Mouse (Mus musculus): ENCODE data around the gene Safb2. TPM values are rescaled to one million over a fixed set of nuclear protein-coding genes. Genes with fewer than 3 reads are reported as not detected.

Safb2 gene
- total RNA-seq, 2 experiments from 2014 or later: 54.5 to 78.1 TPM

DNA sequence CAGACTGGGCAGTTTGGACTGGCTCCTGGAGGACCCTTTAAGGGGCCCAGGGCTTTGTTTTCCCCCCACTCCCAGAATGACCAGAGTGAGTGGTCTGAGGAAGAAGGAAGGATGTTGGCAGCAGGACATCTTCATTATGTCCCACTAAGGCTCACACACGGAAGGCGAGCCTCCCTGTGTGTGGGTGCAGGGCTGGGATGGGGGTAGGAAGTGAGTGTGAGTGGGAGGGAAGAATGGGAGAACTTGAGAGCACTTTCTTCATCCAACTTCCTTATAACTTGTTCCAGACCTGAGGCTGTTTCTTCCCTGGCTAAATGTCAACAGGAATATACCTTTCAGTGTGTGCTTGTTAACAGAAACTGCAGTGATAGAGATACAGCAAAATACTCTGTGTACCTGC is 26.9 kb upstream of the Safb2 start:
- ATAC-seq (ENCODE audit: poor library complexity, severe bottlenecking): no peak

DNA sequence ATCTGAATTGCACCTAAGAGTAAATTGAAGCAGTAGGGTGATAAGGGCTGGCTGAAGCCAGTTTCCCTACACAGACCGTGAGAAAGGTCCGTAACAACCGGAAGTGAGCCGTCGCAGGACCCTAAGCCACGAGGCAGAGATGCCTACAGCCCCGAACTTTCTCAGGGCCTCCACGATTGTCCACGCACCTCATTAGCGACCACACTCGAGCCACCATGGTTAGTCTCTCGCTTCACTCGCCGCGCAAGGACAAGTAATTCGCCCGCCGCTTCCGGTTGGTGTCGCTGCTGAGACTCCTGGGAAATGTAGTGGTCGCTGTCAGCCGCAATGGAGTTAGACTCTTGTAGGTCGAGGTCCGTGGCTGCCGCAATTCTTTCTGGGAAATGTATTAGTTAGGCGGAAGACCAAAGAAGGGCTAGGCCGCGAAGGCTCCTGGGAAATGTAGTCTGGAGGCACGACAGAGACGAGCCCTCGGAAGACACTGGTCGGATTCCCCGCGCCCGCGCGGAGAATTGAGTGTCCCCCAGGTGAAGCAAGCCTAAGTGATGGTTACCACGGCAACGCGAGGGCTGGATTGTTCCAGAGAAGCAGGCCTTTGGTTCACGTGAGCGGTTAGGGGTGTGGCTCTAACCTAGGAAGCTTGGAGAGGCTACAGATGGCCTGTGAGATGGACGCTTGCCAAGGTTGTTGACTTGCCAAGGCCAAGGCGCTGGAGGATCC is 25.2 kb upstream of the Safb2 start, which contains the start of gene 2410015M20Rik:
Gene 2410015M20Rik (minus strand): TSS at position 320 of the 720 bp plus-strand sequence.
- peak; percentile 85 for ATAC-seq (ENCODE audit: poor library complexity, severe bottlenecking)

DNA sequence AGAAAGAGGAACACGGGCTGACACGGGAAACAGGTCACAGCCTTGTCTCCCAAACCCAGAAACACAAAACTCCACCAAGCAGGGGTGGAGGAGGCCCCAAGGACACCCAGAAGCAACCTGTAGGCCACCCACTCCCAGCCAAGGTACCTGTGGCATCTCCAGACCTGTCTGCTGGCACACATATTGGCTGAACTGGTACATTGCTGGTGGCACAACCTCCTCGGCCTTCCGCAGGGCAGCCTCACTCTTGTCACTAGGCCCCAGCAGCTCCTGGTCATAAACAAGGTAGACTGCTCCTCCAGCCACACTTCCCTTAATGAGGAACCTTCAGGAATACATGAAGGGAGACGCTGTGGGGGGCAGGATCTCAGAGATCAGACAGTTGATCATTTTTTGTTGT is 24.3 kb upstream of the Safb2 start:
- no peak for ATAC-seq (ENCODE audit: poor library complexity, severe bottlenecking)

DNA sequence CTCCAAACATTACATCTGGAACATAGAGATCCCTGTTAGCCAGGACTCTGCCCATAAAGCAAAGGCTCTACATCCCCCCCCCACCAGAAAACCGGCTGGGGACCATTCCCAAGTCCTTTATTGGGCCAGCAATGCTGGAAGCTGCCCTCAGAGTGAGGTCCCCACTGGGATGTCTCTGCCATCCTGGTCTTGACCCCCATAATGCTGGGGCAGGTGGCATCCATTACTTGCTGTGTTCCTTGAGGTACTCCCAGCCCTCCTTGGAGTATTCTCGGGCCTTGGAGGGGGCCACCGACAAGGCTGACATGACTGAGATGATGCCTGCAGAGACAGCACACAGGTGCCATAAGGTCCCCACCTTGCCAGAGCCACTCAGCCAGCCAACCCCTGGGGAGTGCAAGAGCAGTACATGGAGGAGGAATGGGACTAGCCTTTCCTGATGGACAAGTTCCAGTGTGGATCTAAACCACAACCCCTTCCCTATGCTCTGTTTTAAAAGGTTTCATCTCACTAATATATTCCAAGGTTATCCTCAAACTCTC is 23.2 kb upstream of the Safb2 start:
- no peak for ATAC-seq (ENCODE audit: poor library complexity, severe bottlenecking)

DNA sequence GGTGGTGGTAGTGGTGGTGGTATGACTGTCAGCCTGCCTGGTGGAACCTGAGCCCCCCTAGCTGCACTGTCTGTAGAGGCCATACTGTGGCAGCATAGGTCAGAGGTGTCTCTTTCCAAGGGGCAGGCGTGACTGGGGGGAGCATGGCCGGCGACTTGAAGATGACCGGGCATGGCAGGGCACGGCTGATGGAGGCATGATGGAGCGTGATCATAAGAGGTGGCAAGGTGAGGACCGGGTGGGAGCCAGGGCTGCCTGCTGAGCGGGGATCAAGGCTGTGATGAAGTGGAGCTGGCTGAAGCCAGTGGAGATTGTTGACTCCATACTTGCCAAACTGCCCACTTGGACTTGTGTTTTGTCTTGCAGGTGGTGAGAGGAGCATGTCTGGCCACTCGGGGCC is 21.0 kb upstream of the Safb2 start:
- ATAC-seq (ENCODE audit: poor library complexity, severe bottlenecking): no peak

DNA sequence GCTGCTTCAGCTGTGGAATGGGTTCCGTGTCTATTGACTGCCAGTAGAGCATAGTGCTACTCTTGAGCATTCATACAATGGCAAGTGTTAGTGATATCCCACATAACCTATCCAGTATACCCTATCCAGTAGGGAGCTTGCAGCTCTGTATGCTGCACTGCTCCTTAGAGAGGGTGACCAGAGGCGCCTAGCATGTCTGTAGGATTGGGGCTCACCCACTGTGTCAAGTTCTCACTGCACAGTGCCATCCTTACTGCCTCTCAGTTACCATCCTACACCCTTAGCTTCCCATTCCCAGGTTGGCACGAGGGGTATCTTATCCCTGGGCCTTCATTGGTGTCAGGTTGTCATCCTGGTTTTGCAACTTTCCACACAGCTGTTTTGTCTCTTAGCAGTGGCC is 20.0 kb upstream of the Safb2 start:
- no peak for ATAC-seq (ENCODE audit: poor library complexity, severe bottlenecking)

DNA sequence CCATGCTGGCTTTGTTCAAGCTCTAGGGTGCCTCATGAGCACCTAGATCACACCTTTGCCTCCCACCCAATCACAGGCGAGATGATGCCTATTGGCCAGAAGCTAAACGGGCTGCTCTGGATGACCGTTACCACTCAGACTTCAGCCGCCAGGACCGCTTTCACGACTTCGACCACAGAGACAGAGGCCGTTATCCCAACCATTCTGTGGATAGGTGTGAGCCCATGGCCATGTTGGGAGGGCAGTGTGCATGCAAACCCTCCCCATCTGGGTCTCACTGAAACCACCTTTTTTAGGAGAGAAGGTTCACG is 19.6 kb upstream of the Safb2 start:
- no peak for ATAC-seq (ENCODE audit: poor library complexity, severe bottlenecking)

DNA sequence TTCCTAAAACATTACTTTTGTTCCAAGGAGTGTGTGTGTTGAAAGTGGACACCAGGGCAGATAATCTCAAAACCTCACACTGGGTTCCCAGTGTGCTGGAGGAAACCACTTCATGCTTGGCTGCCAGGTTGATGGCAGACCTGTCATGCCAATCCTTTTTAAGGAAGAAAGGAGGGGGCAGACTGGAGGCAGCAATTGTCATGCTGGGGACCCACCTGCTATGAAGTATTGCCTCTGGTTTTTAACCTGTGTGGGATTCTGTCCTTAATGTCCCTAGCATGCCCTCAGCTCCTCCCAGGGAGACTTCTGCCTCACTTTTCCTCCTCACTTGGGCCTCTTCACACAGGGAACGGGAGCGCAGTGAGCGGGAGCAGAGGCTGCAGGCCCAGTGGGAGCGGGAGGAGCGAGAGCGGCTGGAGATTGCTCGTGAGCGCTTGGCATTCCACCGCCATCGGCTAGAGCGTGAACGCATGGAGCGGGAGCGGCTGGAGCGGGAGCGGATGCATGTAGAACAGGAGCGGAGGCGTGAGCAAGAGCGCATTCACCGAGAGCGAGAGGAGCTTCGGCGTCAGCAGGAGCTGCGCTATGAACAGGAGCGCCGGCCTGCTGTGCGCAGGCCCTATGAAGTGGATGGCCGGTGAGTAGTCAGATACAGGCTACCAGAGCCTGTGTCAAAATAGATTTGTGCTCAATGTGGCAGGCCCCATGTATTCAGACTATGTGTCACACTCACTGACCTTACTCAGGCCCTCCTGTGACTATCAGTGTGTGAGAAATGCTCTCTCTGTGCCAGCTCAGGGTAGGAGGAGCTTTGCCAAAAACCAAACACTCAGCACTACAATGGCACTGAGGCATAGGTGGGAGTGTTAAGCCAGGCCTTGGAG is 19.0 kb upstream of the Safb2 start:
- no peak for ATAC-seq (ENCODE audit: poor library complexity, severe bottlenecking)

DNA sequence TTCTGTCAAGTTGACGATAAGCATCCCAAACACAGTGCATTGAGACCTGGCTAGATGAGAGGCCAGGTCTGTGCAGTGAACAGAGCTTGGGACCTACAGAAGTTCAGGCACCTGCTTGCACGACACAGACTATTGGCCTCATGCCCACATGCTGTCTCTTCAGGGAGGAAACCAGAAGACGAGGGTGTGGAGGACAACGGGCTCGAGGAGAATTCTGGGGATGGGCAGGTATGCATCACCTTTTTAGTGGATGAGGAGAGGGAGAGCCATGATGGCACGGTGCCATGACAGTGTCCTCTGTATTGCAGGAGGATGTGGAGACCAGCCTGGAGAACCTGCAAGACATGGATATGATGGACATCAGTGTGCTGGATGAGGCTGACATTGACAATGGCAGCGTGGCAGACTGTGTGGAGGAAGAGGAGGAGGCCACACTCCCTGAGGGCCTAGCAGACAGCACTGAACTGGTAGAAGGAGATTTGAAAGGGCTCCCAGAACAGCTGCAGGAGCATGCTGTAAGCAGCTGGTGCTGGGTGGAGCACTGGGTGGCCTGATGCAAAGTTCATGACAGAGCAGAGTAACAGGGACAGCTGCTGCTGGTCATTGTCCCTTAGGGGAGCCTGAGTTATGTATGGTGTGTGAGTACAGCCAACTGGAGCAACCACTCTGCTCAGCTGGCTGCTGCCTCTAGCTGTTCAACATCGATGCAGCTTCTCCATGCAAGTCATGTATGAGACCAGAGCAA is 9.3 kb upstream of the Safb2 start:
- no peak for ATAC-seq (ENCODE audit: poor library complexity, severe bottlenecking)

DNA sequence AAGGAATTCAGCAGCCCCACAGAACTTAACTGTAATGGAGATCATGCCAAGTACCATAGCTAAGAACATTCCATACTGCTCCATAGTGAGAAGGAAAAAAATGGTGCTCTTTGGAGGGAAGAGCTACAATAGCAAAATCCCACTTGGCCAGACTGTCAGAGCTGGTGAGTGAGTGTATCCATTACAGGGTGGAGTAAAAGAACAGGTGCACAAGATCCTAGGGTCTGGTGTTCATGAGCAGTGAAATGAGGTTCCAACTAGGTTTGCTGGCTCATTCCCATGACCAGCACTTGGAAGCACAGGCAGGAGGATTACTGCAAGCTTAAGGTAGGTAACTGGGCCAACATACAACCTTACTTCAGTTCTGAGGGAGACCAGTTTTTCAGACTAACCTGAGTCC is 8.2 kb upstream of the Safb2 start:
- ATAC-seq (ENCODE audit: poor library complexity, severe bottlenecking): no peak

DNA sequence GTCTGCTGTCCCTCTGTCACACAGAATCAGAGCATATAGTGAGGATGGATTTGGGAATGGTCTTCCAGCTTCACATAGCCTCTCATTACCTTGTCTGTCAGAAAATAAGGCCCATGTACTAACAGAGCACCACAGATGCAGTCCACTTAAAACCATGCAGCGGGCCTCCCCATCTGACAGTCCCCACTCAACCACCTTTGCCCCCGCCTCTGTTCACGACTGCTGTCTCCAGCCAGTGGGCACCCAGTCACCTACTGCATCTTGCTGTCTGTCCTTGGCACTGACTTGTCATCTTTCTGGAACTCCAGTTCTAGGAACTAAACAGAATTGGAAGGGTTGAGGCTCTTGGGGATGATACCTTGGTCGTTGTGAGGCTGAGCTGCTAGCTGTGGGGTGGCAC is 4.5 kb upstream of the Safb2 start:
- ATAC-seq (ENCODE audit: poor library complexity, severe bottlenecking): no peak

DNA sequence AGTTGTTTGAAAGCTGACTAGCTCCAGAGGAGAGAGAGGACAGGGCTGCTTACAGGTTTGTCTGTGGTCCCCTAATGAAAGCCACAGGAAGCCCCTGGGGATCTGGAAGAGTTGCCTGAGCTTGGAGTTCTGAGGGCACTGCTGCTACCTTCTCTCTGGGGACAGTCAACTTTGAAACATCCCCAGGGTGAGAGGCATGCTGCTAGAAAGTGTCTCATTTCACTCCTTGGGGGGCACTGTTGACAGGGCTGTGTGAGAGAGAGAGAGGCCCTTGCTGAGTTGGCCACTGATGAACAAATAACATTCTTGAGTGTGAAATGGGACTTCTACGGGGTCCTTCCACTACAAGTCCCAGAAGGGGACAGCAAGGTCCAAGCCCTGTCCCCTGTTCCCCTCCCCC is 3.4 kb upstream of the Safb2 start:
- ATAC-seq (ENCODE audit: poor library complexity, severe bottlenecking): no peak

DNA sequence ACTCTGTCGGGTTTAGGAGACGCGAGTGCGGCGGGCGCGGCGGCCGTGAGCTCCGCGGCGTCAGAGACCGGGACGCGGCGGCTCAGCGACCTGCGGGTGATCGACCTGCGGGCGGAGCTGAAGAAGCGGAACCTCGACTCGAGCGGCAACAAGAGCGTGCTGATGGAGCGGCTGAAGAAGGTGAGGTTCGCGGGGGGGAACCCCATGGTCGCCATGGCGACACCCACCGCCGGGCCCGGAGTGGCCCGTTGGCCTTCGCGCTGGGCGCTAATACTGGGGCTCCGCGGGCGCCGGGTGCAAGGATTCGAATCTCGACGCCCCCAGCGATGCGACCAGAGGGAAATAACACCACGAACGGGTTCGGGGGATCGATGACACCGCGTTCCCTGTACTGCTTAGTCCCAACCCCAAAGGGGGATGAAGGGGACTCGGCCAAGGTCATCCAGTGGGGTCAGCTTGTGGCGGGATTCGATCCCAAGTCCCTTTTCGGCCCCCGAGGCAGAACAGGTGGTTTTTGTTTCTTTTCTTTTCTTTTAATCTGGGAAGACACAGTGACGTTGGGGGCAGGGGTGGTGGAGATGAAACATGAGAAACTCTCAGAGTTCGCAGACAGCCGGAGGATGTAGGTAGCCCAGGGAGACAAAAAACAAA is 911 bp upstream of the Safb2 start:
- ATAC-seq (ENCODE audit: poor library complexity, severe bottlenecking): peak; percentile 44

DNA sequence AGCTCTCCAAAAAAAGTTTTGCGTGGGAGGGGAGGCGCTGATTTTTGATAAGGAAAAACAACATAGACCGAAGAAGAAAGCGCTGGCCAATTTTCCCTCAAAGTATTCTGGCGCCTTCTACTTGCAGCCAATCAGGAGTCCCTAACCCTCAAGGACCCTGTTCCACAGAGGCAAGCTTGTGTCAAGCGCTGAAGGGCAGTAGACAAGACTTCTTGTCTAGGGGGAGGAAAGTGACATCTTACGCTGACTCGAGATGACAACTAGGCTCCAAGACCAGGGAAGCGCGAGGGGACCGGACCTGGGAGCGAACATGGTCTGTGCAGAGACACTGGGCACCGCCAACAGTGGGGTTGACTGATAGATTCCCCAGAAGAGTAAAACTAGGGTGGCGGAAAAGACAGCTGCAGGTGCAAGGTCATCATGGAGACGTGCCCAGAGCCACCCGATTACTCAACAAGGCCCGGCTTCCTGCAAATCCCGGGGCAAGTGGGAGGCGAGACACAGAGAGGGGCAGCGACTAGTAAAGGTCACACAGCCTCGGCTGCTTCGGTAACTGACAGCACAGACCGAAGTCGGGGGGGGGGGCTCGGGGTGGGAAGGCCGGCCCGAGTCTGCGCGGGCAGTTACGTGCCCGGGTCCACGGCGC is 651 bp downstream of the Safb2 start:
- peak; percentile 3; the same call in 1 of the 2 replicates for ATAC-seq (ENCODE audit: poor library complexity, severe bottlenecking)

DNA sequence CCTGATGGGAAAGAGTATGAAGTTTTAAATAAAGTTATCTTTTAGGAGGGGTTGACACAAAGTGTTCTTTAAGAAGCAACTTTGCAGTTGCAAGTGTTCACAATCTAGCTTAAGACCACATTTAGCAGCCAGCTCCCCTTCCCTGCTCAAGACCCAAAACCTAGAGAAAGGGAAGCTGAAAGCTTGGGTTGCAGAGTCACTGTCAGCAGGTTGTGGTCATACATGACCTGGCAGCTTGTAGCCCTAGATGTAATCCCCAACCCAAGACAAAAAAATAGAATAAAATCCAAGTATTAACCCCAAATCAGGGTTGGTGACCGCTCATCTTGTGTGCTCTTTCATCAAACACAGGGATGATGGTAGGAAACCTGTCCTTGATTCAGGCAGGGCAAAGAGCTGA is 1.3 kb downstream of the Safb2 start:
- peak; percentile 16; the same call in 1 of the 2 replicates for ATAC-seq (ENCODE audit: poor library complexity, severe bottlenecking)

DNA sequence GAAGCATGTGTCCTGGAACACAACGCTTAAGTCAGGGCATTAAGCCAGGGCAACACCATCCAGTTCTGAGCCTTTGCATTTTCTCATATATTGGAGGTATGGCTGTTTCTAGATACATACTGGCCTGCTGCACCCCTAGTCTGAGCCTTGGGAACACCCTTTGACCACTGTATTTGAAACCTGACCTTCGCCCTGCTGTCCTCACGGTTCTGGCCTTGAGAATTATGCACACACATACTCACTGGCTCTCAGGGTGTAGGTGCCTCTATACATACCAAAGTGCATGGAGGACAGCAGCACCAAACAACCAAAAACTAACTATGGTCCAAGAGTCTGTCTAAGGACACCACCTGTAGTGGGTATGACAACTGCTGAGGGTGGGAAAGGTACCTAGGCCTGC is 11.4 kb downstream of the Safb2 start:
- no peak for ATAC-seq (ENCODE audit: poor library complexity, severe bottlenecking)

DNA sequence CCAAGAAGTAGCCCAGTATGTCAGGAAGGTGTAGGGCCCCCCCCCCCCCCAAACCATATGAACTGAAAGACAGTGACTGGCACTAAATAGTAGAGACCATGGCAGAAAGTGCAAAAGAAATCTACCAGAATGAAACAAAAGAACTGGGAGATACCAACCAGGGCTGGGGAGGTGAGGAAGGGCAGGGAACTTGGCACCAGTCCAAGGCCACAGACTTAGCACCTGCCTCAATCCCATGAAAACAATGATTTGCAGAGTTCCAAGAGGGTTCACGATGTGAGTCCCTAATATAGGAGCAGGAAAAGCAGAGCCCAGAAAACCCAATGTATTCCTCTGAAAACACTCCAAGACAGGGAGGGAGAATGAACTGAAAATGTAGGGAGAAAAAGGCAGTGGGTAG is 12.2 kb downstream of the Safb2 start:
- ATAC-seq (ENCODE audit: poor library complexity, severe bottlenecking): no peak

DNA sequence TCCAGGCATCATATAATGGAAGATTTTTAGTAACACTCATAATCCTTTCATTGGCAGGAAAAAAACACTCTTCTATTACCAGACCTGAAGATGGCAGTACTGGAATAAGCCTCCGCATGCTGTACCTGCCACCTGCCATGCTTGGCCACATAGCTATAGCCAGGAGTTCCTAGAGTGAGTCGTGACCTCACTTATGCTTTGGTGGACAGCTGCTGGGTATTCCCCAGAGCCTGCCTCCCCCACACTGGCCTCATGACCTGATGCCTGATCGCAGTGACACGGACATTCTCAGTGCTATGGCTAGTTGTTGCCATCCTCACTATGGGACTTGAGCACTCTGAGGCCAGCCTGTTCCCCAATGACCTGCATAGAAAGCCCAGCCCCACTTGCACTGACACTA is 14.1 kb downstream of the Safb2 start:
- no peak for ATAC-seq (ENCODE audit: poor library complexity, severe bottlenecking)

DNA sequence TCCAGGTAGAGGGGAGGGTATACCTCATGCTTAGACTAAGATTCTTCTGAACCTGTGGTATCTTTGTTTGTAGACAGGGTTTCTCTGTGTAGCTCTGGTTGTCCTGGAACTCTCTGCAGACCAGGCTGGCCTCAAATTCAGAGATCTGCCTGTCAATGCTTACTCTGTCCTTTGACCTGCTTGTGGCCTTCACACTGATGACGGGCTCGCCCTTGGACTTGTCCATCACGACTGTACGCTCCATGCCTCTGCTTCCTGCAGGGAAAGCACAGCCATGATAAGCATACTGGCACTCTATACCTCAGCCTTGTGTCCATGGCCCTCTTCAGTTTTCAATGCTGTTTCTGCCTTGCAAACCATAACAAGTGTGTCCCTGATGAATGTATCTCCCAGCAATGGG is 17.0 kb downstream of the Safb2 start:
- no peak for ATAC-seq (ENCODE audit: poor library complexity, severe bottlenecking)

DNA sequence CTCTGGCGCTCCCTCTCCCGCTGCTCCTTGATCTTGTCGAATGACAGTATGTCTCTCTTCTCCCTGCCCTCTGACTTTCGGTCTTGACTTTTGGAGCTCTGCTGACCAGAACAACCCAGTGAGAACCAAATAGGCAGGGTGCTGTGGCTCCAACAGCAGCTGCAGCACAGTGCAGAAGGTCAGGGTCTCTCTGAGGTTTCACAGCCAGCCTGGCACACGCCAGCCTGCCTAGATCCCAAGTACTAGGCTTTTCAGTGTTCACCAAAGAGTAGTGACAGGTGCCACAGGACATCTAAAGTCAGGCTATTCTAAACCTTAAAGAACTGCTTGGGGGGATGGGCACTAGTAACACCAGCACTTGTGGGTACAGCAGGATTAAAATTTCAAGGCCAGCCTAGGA is 17.5 kb downstream of the Safb2 start:
- no peak for ATAC-seq (ENCODE audit: poor library complexity, severe bottlenecking)

All from megakaryocyte, adult 5-6 weeks (primary cell).